Mouse (Mus musculus): ENCODE measurements around the gene Zfp57.

Gene Zfp57

DNA sequence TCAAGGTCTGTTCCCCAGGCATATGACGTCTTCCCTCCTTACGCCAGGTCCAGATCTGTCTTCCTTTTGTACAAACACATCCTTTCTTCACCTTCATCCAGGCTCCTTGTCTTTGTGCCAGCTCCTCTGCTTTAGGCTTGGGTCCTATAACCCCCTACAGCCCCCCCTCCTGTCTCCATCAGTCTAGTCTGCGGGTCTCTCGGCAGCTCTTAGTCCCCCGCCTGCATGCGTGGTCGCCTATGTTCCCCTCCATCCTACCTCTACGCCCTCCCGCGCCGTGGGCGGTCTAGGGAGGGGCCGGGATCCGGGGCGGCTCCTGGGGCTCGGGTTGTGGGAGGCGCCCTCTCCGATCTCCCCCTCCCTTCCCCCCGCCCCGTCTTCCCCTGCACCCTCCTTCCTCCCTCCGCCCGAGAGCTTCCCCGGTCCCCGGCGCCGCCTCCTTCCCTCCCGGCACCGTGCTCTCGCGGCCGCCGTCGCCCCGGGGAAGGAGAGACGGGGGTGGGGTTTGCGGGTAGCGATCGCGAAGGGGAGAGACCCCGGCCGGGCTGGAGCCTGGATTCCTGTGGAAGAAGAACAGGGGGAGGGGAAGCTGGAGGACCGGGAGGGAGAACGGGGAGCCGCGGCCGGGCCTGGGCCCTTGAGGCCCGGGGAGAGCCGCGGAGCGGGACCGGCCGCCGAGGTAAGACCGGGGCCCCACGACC is 44.8 kb downstream of the Zfp57 start, which contains the start of gene Gabbr1:
Gene Gabbr1 (plus strand): TSS at position 356 of the 701 bp plus-strand sequence.
- DNase-seq (ENCODE audit: low spot score in 2 of 2), result peak; percentile 75

DNA sequence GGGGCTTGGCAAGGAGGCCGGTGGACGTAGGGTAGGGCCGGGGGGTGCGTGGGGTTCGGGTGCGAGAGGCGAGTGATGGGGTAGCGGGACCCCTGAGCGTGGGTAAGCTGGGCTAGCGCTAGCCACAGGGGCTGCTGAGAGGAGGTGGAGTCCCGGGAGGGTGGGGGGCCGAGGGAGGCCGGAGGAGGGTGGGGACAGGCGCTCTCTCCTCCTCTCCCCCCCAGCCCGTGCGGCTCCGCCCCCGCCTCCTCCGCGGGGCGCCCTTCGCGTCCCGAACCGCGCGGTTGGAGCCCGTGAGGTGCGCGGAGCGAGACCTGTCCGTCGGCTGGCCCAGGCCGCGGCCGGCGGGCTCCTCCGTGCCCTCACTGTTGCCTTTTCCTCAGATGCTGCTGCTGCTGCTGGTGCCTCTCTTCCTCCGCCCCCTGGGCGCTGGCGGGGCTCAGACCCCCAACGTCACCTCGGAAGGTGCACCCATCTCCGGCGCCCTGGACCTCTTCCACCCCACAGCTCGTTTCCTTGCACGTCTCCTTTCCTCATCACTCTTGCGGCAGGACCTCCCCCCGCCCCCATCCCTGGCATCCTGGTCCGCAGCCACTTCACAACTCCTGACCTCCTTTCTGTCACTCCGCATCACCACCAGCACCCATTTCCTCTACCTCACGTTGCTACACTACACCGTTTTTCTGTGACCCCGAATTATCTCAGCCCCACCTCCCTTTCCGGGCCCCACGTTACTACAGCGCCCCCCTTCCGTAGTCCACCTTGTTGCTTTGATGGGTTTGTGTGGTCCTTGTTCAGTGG is 45.5 kb downstream of the Zfp57 start:
- peak; percentile 51 to 63 for DNase-seq (ENCODE audit: low spot score in 2 of 2)

DNA sequence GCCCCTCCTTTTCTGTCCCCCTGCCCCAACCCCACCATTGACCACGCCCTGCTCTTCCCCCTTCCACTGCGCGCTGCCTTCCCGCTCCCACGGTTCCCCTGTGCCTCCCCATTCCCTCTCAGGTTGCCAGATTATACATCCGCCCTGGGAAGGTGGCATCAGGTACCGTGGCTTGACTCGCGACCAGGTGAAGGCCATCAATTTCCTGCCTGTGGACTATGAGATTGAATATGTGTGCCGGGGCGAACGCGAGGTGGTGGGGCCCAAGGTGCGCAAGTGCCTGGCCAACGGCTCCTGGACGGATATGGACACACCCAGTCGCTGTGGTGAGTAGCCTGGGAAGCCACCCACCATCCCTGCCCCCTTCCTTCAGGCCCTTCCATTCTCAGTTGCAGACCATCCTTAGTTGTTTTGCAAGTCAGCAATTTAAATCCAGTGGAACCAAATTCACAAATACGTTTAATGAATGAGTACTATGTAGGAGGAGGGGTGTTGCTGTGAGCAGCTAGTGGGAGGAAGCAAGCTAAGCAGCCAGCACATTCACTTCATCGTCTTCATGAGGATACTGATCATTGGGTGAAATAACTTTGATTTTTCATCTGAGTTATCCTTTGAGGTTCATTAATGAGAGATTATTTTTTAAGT is 46.5 kb downstream of the Zfp57 start:
- peak; percentile 5 to 19 for DNase-seq (ENCODE audit: low spot score in 2 of 2)

GRCm38 (mm10) chr17:37047981-37048380 is 47.0 kb downstream of the Zfp57 start:
- no peak for DNase-seq (ENCODE audit: low spot score in 2 of 2)

- peak in 1 of 2 experiments; percentile 9 for DNase-seq (ENCODE audit: low spot score in 2 of 2)
These were observed 47.4 kb downstream of the Zfp57 start for GRCm38 (mm10) chr17:37048383-37048782.

- DNase-seq (ENCODE audit: low spot score in 2 of 2), result peak; percentile 22 to 52
These were observed 48.8 kb downstream of the Zfp57 start for GRCm38 (mm10) chr17:37049570-37050310.

GRCm38 (mm10) chr17:37050399-37050798 is 49.4 kb downstream of the Zfp57 start:
- peak in 1 of 2 experiments; percentile 17 for DNase-seq (ENCODE audit: low spot score in 2 of 2)

DNA sequence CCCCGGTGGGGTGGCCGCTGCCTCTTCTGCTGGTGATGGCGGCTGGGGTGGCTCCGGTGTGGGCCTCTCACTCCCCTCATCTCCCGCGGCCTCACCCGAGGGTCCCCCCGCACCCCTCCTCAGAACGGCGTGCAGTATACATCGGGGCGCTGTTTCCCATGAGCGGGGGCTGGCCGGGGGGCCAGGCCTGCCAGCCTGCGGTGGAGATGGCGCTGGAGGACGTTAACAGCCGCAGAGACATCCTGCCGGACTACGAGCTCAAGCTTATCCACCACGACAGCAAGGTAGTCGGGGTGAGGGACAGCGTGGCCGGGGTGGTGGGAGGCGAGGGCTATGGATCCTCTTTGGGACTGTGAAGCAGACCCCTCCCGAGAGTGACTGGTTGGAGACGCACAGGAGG is 49.9 kb downstream of the Zfp57 start:
- no peak for DNase-seq (ENCODE audit: low spot score in 2 of 2)

GRCm38 (mm10) chr17:37051745-37052144 is 50.8 kb downstream of the Zfp57 start:
- DNase-seq (ENCODE audit: low spot score in 2 of 2), result no peak

DNA sequence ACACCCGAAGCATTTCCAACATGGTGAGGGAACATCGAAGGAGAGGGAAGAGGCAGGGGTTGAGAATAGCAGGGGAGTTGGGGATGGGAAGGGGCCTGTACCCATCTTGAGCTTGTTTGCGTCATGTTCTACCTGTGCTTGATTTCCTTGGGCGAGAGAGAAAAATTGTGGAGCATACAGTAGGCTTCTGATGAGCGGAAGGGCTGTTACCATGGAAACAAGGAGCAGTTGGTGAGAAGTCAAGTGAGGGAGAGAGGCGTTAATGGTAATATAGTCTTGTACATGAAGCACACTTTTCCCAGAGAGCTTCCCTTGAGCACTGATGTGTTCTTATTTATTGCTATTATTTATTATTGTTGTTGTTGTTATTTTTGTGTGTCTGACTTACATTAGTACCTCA is 56.0 kb downstream of the Zfp57 start:
- no peak for DNase-seq (ENCODE audit: low spot score in 2 of 2)

Data from thymus, postnatal 10 days (tissue).